Mouse (Mus musculus) heart, adult 9 months (tissue): ENCODE measurements around the gene Olfr341.

ENCODE experiments used
- DNase-seq, 2 experiments: peaks; one replicate each; pipeline ENCODE4 v3.0.0; 2022; ENCODE audit warnings: low spot score in 2 of 2

Gene Olfr341

GRCm38 (mm10) chr2:36482368-36482767 lies at the start of gene Olfr341:
Gene Olfr341 (minus strand): TSS chr2:36482468.
- DNase-seq = no peak

- DNase-seq = no peak
These were observed 42.4 kb upstream of the Olfr341 start, which contains the start of gene Olfr342 for GRCm38 (mm10) chr2:36524698-36525097. Gene Olfr342 (plus strand): TSS chr2:36524998.

GRCm38 (mm10) chr2:36473634-36474033 lies 8.6 kb downstream of the Olfr341 start:
- no peak for DNase-seq

GRCm38 (mm10) chr2:36452287-36452686 lies 30.0 kb downstream of the Olfr341 start, which contains the start of gene Olfr340:
Gene Olfr340 (plus strand): TSS chr2:36452587.
- no peak for DNase-seq
